Mouse (Mus musculus) forebrain, embryonic 11.5 days (tissue): ENCODE measurements around the gene Spag17. TPM values are rescaled to one million over a fixed set of nuclear protein-coding genes. Genes with fewer than 3 reads are reported as not detected.

Source experiments
- ATAC-seq: fragments of 200-750 bp; cut with Nextera tagmentation; replicated peaks from 2 replicates; pipeline ENCODE4 v1.8.0; 2017; ENCODE audit warnings: moderate TSS enrichment; ENCODE audit not compliant: low FRiP score
- DNase-seq: peaks from one replicate; pipeline ENCODE4 v3.0.0-alpha.2; 2017; ENCODE audit warnings: low spot score
- H3K27ac ChIP-seq: fragments of 300-500 bp; sonication (generic); 2 replicates; pipeline ENCODE4 v1.5.1; 2014; ENCODE audit warnings: low read depth, low read length
- H3K27me3 ChIP-seq: fragments of 300-500 bp; sonication (generic); 2 replicates; pipeline ENCODE4 v1.6.1; 2014; ENCODE audit warnings: mild to moderate bottlenecking, low read length, mixed read lengths; ENCODE audit not compliant: control insufficient read depth, insufficient read depth
- H3K36me3 ChIP-seq: fragments of 300-500 bp; sonication (generic); 2 replicates; pipeline ENCODE4 v1.6.1; 2014; ENCODE audit warnings: mild to moderate bottlenecking, low read length, moderate library complexity, mixed read lengths; ENCODE audit not compliant: control insufficient read depth, insufficient read depth
- H3K4me1 ChIP-seq: fragments of 300-500 bp; sonication (generic); replicated peaks from 2 replicates; pipeline ENCODE4 v1.6.1; 2014; ENCODE audit warnings: low read length, mixed read lengths; ENCODE audit not compliant: control insufficient read depth, insufficient read depth
- H3K4me2 ChIP-seq: fragments of 300-500 bp; sonication (generic); 2 replicates; pipeline ENCODE4 v1.6.1; 2014; ENCODE audit warnings: low read depth, mild to moderate bottlenecking, low read length, moderate library complexity, mixed read lengths; ENCODE audit not compliant: severe bottlenecking
- H3K4me3 ChIP-seq: fragments of 300-500 bp; sonication (generic); 2 replicates; pipeline ENCODE4 v1.5.1; 2014; ENCODE audit warnings: low read depth, low read length
- H3K9ac ChIP-seq: fragments of 300-500 bp; sonication (generic); 2 replicates; pipeline ENCODE4 v1.6.1; 2014; ENCODE audit warnings: low read length
- H3K9me3 ChIP-seq: fragments of 300-500 bp; sonication (generic); 2 replicates; pipeline ENCODE4 v1.6.1; 2016; ENCODE audit warnings: low read length, mixed read lengths; ENCODE audit not compliant: control insufficient read depth
- WGBS: fragments of 180-500 bp; shearing (Covaris S2); extraction: QIAGEN DNeasy Blood & Tissue Kit; methylation state at CpG from one replicate; pipeline ENCODE4 v1.1.7; 2014; 5-methylcytosine and 5-hydroxymethylcytosine counted together
- polyA plus RNA-seq: library from polyadenylated mRNA; unstranded; fragments of >200 nt; fragmentation: Nextera tagmentation; extraction: Ambion mirVana; gene quantifications from 2 replicates; pipeline ENCODE4 v1.2.1, GENCODE M21; 2014

Spag17 gene
- polyA plus RNA-seq, 1 experiment from 2014 or later, result 0.20 TPM

- peaks cover 3% of the 10 kb centered on the region; the same call in 1 of the 2 replicates for H3K36me3 ChIP-seq
- H3K27me3 ChIP-seq, result no peaks in the 10 kb centered on the region
- H3K4me3 ChIP-seq, result no peak overlapping the region
- H3K9me3 ChIP-seq, result no peaks in the 10 kb centered on the region
- H3K4me2 ChIP-seq, result no peak overlapping the region
- ATAC-seq (no peak), DNase-seq (no peak)
- 94% methylated on average over 2 of the region's 2 CpGs for WGBS
- peaks cover 7% of the 10 kb centered on the region; the same call in 1 of the 2 replicates for H3K4me1 ChIP-seq
- H3K9ac ChIP-seq, result no peak overlapping the region
- no peak overlapping the region for H3K27ac ChIP-seq
Observed at GRCm38 (mm10) chr3:100163556-100163955, 278.4 kb downstream of the Spag17 start.

GRCm38 (mm10) chr3:100164991-100165390, 279.8 kb downstream of the Spag17 start:
- ATAC-seq, result no peak
- no peak for DNase-seq
- Histone ChIP-seq H3K36me3 (no peaks in the 10 kb centered on the region), H3K4me1 (peaks cover 7% of the 10 kb centered on the region; the same call in 1 of the 2 replicates), H3K4me3 (no peak overlapping the region), H3K9me3 (no peaks in the 10 kb centered on the region), H3K9ac (no peak overlapping the region), H3K27me3 (no peaks in the 10 kb centered on the region), H3K27ac (no peak overlapping the region), H3K4me2 (no peak overlapping the region)

GRCm38 (mm10) chr3:100176031-100176430, 290.8 kb downstream of the Spag17 start:
- Histone ChIP-seq H3K4me1 (no peaks in the 10 kb centered on the region), H3K27ac (no peak overlapping the region), H3K9me3 (no peaks in the 10 kb centered on the region), H3K9ac (no peak overlapping the region), H3K4me3 (no peak overlapping the region), H3K36me3 (no peaks in the 10 kb centered on the region; the same call in 1 of the 2 replicates), H3K27me3 (no peaks in the 10 kb centered on the region), H3K4me2 (no peak overlapping the region)
- 87% methylated on average over 2 of the region's 2 CpGs for WGBS
- ATAC-seq (no peak), DNase-seq (no peak)

GRCm38 (mm10) chr3:100180471-100180870, 295.3 kb downstream of the Spag17 start:
- Histone ChIP-seq H3K9ac (no peak overlapping the region), H3K36me3 (no peaks in the 10 kb centered on the region; the same call in 1 of the 2 replicates), H3K27ac (no peak overlapping the region), H3K4me2 (no peak overlapping the region), H3K4me3 (no peak overlapping the region), H3K4me1 (no peaks in the 10 kb centered on the region), H3K27me3 (no peaks in the 10 kb centered on the region), H3K9me3 (no peaks in the 10 kb centered on the region)
- WGBS, result 89% methylated on average over 3 of the region's 3 CpGs
- ATAC-seq (no peak), DNase-seq (no peak)

- no peaks in the 10 kb centered on the region for H3K36me3 ChIP-seq
- H3K27ac ChIP-seq, result no peak overlapping the region
- no peak overlapping the region for H3K4me3 ChIP-seq
- no peak overlapping the region for H3K4me2 ChIP-seq
- no peaks in the 10 kb centered on the region for H3K9me3 ChIP-seq
- no peaks in the 10 kb centered on the region for H3K4me1 ChIP-seq
- DNase-seq (peak; percentile 63), ATAC-seq (peak; percentile 63; the same call in 1 of the 2 replicates)
- H3K27me3 ChIP-seq, result no peaks in the 10 kb centered on the region
- 44% methylated on average over 1 of the region's 1 CpGs for WGBS
- H3K9ac ChIP-seq, result no peak overlapping the region
Observed at GRCm38 (mm10) chr3:100189444-100189843, 304.2 kb downstream of the Spag17 start.

- Histone ChIP-seq H3K27me3 (no peaks in the 10 kb centered on the region), H3K9me3 (no peaks in the 10 kb centered on the region), H3K4me2 (no peak overlapping the region), H3K27ac (no peak overlapping the region), H3K36me3 (no peaks in the 10 kb centered on the region), H3K4me3 (no peak overlapping the region), H3K9ac (no peak overlapping the region), H3K4me1 (no peaks in the 10 kb centered on the region)
- no peak for ATAC-seq
- 84% methylated on average over 11 of the region's 11 CpGs for WGBS
- DNase-seq, result no peak
Observed at GRCm38 (mm10) chr3:100189861-100190260, 304.7 kb downstream of the Spag17 start.
